Mouse (Mus musculus) gonadal fat pad, adult 2 months (tissue): ENCODE results near the gene Gfi1b. TPM values are rescaled to one million over a fixed set of nuclear protein-coding genes. Genes with fewer than 3 reads are reported as not detected.

Experiments
- DNase-seq: peaks from one replicate; pipeline ENCODE4 v3.0.0-alpha.2; 2012; ENCODE audit warnings: low read depth
- polyA plus RNA-seq: library from polyadenylated mRNA; depleted of rRNA; stranded (reverse); fragments of >200 nt; gene quantifications from 2 replicates; pipeline ENCODE4 v1.2.3, GENCODE M21; 2012

The Gfi1b gene
- polyA plus RNA-seq, 1 experiment = 2.1 TPM

DNA sequence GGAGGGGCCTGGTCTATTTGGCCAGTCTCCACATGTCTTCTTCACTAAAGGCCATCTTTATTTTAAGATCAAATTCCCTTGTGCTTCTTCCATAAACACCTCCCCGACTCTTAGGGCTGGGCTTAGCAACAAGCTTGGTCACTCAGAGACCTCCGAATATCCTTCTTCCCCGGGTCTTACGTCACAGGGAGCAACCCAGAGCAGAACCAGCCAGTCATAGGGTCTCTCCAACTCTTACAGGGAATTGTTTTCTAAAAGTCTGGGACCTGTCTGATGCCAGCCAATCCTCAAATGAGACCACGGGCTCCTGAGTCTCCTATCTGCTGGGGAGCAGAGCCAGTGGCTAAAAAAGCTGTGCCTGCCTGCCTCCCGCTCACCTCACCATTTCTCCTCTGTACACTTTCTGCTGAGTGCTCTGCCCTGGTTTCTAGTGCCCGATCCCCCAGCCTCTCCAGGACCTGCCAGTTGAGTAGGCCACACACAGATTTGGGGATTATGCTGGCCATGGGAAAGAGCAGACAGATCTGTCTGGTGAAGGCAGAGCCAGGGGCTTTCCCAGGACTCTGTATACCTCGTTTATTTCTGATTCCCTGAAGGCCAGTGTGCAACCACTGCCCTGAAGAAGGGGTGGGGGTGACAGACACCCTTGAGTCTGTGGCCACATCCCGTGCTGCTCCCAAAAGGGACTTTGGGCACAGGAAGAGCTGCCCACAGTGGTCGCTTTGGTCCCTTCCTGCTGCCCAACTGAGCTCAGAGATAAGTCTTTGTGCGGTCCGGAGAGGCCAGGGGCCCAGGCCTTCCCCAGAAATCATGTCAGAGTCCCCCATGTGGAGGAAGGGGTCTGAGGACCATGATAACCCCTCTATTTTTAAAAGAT lies 22.9 kb downstream of the Gfi1b start:
- DNase-seq = no peak

DNA sequence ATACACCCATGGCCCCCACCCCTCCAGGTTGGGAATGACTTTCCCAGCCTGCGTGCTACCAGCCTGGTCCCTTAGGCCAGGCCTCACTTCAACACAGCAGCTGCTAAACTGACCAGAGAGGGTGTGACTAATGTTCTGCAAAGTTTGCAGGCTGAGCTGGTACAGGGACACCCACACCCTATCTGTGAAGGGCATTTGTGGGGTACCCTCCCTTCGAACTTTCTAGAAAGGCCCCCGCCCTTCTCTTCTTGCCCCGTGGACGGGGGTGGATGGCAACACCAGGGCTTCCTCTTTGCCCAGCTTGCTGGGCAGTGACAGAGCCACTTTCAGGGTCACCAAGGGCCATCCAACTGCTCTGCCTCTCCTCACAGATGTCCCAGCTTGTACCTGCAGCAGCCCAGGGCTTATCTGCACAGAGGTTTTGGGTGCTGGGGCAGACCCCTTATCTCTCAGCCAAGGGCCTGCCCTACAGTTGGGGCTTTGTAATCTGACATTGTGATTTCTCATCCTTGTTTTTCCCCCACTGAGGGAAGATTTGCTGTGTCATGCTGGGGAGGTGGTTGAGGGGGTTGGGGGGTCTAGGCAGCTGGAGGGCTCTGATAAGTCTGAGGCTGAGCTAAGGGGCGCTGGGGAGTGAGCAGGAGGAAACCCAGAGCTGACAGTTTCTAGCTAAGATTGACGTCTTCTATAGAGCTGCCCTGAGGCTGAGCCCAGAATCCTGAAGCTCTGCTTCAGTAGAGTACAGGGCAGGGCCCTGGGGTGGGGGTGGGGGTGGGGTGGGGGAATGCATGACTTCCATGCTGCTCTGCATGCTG lies 23.8 kb downstream of the Gfi1b start:
- no peak for DNase-seq

DNA sequence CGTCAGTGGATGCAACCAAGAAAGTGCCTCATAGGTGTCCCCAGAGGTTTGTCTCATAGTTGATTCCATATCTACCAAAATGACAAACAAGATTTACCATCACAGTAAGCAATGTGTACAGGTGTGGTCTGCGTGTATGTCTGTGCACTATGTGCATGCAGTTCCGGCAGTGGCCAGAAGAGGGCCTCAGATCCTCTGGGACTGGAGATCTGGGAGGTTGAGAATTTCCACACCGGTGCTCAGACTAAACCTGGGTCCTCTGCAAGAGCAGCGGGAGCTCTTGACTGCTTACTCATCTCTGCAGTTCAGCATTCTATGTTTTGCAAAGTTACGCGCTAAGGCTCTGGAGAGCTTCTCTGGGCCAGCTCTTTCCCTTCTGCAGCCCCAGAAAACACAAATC lies 24.8 kb downstream of the Gfi1b start:
- no peak for DNase-seq

DNA sequence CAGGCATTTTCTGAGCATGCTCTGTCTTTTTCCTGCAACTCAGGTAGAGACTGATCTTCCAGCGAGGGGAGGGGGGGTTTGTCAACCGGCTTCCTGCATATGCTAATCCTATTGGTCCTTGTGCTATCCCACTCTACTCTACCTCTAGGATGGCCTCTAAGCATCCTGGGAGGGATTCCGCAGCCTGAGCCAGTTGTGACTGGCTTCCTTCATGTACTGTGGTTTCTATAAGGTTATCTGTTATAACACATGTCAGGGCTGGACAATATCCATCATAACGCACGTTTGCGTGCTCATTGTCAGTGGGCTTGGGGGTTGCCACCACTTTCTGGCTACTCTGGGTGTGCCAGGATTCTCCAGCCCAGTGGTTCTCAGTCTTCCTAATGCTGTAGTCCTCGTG lies 25.8 kb downstream of the Gfi1b start:
- DNase-seq = no peak

DNA sequence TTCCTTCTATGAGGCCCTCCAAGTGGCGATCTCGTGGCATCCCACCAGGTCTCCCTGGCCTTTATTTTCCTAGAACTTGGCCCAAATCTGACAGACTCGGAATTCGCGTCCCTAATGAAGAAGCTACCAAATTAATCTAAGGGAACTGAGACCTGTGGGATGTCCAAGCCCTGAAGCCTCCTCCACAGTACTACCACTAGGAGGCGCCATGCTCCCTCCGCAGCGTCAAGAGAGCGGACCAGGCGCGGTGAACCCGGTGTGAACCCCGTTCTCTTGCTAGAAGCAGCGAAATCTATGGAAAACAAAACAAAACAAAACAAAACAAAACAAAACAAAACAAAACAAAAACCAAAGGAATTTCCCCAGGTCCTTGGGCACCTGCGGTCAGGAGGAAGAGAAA lies 29.0 kb downstream of the Gfi1b start:
- no peak for DNase-seq

DNA sequence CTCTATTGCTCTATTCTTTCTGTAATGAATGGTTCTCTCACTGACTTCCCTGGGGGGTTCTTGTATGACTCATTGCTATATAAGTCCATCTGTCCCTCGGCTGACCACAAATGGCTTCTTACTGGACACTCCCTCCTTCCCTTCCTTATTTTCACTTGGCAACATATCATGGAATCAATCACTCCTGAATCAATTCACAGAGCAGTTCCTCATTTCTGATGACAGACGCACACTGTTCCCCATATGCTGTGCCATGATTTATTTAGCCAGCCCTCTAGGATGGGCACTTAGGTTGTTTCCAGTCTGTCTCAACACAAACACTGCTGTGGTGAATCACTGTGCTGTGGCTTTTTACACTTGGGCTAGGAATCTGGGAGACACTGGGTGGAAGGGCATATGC lies 30.3 kb downstream of the Gfi1b start:
- DNase-seq = no peak

DNA sequence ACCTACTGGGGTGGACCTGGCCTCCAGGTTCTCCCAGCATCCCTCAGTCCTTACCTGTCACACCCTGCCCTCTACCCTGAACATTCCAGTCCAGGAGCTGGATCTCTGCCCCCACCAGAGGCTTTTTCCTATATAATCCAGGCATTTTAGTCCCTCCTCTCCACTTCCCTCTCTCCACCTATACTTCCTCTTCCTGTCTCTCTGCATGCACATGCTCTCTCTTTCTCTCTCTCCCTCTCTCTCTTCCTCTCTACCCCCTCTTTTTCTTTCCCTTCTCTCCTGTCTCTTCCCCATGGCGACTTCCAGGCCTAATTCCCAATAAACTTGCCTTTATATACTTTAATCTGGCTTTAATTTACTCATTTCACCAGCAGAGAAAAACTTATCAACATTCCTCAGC lies 33.2 kb downstream of the Gfi1b start:
- DNase-seq = no peak

DNA sequence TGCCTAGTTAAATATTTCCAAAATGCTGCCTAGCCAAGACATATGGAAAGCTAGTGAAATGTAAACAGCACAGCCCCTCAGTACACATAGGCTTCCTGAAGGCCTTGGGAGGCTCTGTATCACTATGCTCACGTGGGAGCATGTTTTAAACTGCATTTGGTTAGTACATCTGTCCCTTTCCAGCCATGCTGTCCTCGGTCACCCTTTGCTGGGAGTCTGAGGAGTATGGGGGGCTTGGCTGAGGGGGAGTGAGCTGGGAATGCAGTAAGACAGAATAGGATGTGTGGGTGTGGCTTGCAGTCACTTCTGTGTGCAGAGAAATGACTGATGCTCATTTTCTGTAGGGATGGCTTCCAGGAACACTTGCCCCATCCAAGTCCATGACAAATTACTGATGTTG lies 36.1 kb downstream of the Gfi1b start:
- DNase-seq = no peak

DNA sequence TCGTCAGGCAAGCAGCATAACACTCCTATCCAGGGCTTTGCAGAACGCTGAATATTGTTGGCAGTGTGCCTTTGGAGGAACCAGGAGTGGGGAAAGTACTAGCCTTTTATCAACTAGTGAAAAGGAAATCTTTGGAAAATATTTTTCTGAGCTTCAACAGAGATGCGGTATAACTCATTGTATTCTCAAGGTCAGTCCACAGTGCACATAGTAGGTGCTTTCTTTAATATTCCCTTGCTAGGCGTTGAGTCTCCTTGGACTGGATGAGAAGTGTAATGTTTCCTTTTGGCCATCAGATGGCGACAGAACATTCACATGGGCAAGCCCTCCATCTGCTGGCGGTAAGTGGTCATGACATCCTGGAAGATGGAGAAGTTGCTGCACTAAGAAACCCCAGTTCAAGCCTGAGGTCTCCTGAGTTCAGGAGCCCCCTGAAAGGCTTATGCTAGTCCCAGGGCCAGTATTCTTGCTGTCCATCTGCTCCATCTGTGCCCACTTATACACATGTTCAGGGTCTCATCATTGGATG lies 36.7 kb downstream of the Gfi1b start:
- peak; percentile 22 for DNase-seq

DNA sequence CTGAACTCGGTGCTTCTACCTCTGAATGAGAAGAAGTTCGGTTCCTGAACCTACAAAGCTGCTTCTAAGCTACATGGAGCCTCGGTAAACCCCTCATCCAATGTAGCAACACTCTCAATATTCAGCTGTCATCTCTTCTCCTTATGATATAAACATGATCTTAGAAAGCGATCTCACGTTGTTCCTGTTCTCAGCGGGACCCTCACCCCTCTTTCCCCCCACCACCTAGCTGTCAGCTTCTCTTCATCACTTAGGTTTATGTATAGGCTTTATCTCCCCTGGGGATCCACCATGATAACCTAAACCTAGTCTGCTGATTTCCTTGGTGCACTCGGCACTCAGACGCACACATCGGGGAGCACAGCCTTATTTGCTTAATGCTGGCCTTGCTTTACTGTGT lies 38.1 kb downstream of the Gfi1b start, which contains the start of gene Gtf3c5:
TSS of gene Gtf3c5 (minus strand) at position 101 of the 400 bp plus-strand sequence.
- DNase-seq = no peak

DNA sequence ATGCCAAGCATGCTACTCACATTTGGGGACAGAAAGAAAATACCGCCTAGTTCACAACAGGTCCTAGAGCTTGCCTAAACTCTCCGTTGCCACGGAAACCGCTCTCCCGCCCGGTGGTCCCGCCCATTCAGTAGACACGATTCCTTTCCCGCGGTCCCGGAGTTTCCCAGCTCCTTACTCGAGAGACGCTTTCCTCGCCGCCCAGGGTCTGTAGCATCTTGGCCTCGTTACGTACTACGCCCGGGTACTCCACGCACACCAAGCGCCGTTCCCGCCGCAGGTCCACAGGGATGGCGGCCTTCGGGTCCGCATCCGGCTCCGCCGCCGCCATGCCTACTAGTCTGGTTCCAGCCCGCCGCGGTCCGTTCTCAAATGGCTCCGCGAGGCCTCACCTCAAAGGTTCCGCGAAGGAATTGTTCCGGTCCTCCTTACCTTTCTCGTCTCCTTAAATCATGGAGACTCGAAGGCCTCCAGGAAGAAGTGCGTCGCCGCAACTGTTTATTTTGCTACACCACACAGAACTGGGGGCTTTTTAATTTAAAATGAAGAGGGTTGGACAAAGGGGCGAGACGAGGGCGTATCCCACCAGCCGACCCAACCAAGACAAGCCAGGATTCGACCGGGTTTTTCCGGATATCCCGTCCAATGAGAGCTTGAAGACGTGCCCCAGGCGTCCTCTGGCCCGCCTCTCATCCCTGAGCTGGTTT lies 39.0 kb downstream of the Gfi1b start:
- peak; percentile 40 for DNase-seq

DNA sequence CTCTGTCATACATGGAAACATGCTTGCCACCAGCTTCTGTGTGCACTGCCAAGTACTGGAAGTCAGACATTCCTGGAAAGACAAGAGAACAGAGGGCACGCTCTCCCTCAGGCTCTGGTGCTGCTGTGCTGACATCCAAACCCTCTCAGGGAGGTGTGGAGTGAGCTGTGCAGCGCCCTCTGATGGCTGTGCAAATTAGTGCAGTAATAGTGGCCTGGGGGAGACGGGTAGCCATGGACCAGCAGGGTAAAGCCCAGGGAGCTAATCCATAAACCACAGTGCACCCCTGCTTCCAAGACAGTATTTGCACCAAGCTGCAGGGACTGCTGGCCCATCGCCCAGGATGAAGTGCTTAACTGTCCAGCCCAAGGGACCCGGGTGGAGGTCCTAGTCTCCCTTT lies 43.8 kb downstream of the Gfi1b start:
- no peak for DNase-seq

DNA sequence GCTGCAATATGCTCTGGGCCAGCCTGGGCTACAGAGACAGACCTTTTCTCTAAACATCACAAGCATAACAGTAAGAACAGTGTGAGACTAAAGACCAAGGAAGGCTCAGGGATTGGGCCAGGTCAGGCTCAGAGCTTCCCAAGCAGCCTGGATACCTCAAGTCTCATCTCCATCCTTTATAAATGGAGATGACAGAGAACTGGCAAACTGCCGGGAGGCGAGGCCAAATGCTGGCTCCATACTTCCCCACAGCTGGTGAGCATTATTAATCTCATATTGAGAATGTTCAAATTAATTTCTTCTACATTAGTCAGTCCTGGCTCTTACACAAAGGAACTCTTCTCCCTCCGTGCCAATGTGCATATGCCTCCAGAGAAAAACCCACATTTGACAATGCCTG lies 45.0 kb downstream of the Gfi1b start:
- no peak for DNase-seq

DNA sequence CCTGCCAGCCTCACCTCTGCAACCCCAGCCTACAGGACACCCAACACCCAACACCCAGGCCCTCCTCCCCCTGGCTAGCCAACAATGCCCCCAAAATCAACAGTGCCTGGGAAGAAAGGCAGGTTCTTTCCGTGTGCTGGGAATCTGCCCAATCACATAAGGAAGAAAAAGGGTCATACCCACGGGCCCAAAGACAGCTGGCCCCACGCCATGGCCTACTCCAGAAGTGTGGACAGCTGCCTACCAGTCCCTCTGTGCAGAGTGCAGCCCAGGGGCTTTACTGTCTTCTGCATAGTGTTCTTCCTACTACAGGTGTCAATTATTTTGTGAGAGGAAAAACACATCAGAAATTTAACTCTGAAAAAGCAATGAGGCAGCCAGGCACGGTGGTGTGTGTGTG lies 46.4 kb downstream of the Gfi1b start:
- DNase-seq = no peak

DNA sequence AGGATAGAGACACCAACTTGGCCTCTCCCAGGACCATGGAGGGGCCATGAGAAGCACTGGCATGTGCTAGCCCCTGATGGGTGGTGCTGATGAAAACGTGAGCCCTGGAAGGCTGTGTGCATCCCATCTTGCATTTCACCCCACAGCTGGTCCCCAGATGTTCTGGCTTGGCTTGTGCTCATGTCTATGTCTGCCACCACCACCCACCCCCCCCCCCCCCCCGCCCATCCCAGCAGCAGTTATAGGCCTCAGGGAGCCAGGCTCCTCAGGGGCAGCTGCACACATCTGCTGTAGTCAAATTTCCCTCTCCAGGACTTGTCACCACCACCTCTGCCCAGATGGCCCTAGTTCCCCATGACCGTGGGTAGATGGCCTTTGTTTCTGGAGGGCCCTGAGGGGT lies 51.9 kb downstream of the Gfi1b start:
- no peak for DNase-seq

DNA sequence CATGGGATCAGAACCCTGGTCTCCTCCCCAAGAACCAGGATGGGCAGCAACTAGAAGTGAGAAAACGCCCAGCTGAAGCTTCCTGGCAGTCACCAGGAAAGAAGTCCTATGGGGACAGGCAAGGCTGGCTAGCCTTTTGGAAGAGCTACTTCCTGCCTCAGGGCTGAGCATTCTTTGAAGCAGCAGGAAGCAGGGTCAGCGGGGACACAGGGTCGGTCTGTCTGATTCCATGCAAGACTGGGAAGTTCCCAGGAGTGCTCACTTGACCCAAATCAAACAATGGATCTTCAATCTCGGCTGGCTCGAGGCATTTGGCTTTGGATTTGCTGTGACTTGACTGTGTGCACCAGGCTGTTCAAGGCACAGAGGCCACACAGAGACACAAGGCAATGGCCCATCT lies 55.2 kb downstream of the Gfi1b start:
- DNase-seq = no peak

DNA sequence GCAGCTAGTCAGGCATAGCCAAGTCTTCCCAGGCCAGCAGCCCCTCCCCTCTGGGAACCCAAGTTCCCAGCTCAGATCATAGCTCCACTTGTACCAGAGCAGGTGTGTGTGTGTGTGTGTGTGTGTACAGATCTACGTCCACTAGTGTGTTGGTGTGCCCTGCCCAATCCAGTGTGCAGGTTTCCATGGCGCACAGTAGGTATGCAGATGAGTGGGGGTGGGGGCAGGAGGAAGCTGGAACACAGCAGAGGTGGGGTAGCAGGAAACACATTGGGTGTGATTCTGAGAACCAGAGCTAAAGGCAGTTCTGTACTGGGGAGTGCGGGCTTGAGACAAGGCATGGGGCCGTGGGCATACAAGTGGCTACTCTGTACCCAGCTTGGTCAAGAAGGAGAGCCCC lies 57.4 kb downstream of the Gfi1b start:
- no peak for DNase-seq

DNA sequence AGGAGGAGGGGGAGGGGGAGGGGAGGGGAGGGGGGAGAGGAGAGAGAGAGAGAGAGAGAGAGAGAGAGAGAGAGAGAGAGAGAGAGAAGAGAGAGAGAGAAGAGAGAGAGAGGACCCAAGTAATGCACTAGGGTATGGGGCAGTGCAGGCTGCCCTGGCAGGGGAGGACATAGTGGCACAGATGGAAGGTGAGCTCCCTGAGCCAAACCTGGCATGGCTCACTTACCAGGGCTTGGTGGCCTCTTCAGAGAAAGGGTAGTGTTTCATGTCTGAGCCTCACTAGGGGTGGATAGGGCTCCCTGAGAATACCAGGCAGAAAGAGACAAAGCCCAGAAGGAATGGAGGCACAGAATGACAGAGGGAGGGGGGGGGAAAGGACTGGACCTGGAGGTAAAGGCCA lies 58.0 kb downstream of the Gfi1b start:
- DNase-seq = no peak

DNA sequence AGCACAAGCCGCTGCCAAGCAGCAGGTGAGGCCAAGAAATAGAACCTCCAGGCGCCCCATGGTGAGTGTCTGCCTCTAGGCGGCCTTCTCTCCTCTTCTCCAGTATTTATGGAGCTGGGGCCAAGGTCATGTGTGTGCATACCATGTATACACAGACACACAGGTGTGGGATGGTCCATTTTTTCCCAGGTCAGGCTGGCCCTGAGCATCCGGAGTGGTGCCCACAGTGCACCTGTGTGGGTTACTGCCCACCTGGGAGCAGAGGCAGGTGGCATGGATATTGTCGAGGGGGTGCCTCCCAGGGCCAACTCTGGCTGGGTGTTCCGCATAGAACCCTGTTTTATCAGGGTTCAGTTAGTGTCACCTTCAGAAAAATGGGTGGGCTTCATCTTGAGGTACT lies 58.5 kb downstream of the Gfi1b start, which contains the start of gene Cel:
TSS of gene Cel (minus strand) at position 101 of the 400 bp plus-strand sequence.
- no peak for DNase-seq
